Mouse (Mus musculus) ES-CJ7 (cell line): Measurements from ENCODE around the gene Coq3.

Experiments
- DNase-seq: peaks from one replicate; pipeline ENCODE4 v3.0.0; 2011; ENCODE audit warnings: low read depth, low spot score

Gene Coq3

DNA sequence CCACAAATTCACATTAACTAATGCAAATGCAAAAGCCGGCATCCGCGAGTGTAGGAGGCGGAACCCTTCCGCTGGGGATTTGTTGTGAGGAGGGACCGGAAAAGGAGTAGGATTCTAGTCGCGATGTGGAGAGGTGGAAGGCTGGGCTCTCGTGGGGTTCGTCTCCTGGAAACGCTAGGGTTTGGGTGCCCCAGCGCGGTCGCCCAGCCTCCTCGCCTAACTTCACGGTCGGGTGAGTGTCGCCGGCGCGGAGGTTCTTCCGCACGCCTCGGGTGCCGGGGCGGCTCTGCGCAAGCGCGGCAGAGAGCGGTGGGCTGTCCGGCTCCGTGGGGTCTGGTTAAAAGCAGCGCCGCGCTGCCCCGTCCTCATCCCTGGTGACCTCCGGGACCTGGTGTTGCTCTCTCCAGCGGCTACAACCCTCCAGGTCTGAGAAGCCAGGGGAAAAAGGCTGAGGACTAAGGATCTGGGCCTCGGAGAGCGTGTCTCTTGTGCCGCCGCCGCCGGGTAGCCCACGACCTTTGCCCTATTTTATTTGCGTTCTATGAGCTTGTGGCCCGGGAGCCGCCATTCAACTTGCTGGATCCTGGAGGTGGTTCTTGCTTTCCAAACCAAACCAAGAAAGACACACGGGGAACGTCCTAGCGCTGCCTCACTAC, at the start of gene Coq3:
Gene Coq3, plus strand, starts transcription at position 109 of the 656 bp plus-strand sequence.
- peak; percentile 85 for DNase-seq

DNA sequence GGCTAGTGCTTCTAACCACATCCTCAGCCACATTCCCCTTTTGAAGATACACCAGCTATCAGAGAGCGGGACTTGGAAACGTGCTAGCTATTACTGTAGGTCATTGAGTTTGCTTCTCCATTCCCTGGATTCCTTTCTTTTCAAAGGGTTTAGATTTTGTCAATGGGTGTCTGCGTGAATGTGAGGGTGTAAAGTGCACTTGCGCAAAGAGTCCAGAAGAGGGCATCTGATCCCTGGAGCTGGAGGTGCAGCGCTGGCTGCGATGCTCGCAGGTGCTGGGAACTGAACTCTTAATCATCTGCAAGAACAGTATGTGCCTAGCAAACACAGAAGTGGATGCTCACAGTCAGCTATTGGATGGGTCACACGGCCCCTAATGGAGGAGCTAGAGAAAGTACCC, 46.6 kb upstream of the Coq3 start:
- DNase-seq = peak; percentile 76

DNA sequence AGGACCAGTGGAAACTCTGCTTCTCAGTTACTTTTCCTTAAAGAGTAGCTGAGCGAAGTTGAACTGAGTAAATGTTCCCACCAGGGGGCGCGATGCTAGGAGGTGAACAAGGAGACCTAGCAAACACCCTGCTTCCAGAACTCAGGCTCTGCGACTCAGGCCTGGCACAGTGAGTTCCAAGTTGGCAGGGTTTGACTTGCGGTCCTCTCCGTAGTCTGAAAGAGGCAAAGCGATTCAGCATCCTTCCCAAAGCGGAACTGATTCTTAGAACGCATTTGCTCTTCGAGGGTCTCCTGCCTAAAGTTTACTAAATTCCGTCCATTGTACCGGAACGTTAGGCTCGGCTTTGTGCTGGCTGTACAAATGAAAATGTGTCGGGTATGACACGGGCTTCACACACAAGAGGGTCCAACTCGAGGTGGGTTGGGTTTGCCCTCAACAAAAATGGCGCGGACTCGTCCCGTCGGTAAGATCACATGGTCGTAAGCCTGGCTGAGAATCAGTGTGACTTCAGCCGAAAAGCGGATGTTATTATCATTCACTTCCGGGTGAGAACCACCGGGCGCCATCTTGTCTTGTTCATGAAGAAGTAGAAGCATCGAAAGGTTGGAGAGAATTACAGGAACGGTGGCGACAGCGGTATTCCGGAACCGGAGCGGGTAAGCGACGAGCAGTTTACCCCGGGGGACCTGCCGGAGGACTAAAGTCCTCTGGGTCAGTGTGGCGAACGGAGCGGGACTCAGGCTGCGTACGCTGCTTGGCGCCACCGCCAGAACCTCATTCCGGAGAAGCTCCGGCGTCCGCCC, 31.8 kb upstream of the Coq3 start, which contains the start of gene Pnisr:
Gene Pnisr, plus strand, starts transcription at position 103 of the 806 bp plus-strand sequence.
- peak; percentile 98 for DNase-seq

- DNase-seq = peak; percentile 93
Observed at GRCm38 (mm10) chr4:21848287-21848630, 31.2 kb upstream of the Coq3 start.

- no peak for DNase-seq
Observed at GRCm38 (mm10) chr4:21857481-21857880, 22.0 kb upstream of the Coq3 start.

- DNase-seq = no peak
Observed at GRCm38 (mm10) chr4:21865226-21865625, 14.2 kb upstream of the Coq3 start.

GRCm38 (mm10) chr4:21878776-21879175, 697 bp upstream of the Coq3 start:
- DNase-seq = no peak

DNA sequence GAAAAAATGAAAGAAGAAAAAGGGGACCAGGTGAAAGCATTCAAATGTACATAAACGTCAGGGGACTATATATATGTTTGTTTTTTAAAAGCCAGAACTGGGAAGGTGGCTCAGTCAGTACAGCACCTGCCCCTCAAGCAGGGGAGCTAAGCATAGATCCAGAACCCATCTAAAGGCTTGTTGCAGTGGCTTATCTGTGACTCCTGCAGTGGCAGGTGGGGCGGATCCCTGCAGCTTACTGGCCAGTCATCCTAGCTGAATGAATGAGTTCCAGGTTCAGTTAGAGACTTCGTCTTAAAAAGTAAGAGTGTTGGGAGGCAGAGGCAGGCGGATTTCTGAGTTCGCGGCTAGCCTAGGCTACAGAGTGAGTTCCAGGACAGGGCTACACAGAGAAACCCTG, 3.3 kb downstream of the Coq3 start:
- DNase-seq = no peak

- no peak for DNase-seq
Observed at GRCm38 (mm10) chr4:21885831-21886230, 6.4 kb downstream of the Coq3 start.

- DNase-seq = peak; percentile 31
Observed at GRCm38 (mm10) chr4:21930971-21931771, 51.7 kb downstream of the Coq3 start, which contains the start of gene Faxc. Faxc (plus strand) TSS chr4:21931329.

DNA sequence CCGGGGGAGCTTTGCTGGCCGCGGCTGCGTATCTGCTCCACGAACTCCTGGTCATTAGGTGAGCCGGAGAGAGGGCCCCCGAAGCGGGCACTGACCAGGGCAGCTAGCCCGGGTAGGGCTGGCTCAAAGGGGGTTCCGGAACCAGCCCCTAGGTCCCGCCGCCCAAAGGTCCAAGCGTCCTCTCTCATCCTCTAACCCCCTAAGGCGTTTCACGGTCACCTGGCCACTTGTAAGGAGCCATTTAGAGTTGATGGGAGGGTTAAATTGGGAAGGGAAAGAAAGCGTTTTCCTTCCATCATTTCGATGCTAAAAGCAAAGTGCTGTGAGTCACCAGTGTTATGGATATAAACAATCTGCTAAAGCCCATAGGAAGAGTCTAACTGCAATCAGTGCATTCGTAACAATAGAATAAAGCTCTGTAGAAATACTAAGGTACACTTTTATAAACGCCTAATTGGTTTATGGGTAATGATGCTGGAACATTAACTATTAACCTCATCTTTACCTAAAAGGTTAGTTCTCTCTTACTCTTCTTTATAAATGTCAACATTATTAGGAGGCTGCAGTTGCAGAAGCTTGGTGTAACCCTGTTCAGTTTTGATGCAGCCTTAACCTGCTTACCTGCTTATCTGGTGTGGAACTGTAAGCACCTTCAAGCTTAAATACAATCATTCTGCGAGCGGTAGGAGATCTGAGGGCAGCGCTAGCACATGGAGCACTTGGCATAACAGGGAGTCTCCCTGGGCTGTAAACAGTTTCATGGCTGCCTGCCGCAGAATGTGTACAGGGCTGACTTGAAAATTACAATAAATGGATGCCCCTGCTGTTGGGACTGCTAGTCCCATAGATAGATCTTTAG, 52.5 kb downstream of the Coq3 start:
- DNase-seq = no peak

- DNase-seq = no peak
Observed at GRCm38 (mm10) chr4:21935378-21935777, 55.9 kb downstream of the Coq3 start.

DNA sequence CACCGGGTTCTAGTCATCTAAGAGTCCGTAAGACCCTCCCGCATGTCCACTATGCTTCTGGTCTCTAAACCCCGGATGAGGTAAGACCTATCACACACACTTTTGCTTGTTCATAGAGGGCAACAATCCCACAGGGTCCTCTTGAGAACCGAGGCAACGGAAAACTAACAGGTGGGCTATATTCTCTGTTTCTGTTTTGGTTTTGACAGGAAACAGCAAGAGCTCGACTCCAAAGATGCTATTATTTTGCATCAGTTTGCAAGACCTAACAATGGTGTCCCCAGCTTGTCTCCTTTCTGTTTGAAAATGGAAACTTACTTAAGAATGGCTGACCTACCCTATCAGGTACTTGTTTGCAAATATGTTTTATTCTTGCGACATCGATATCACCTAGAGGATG, 57.0 kb downstream of the Coq3 start:
- no peak for DNase-seq

DNA sequence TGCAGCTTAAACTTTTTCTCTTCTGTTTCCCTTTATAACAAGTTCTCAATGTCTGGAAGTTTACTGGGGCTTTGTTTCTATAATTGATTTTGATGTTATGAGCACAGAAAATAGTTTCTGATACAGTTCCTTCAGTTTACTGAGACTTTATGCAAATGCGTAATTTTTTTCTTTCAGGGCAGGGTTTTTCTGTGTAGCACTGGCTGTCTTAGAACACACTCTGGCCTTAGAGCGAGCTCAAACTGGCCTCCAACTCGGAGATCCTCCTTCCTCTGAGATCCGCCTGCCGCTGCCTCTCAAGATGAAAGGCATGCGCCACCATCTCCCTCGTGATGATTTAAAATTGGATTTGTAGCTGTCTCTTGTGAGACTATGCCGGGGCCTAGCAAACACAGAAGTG, 58.4 kb downstream of the Coq3 start:
- DNase-seq = no peak

- no peak for DNase-seq
Observed at GRCm38 (mm10) chr4:21944672-21945071, 65.2 kb downstream of the Coq3 start.

- no peak for DNase-seq
Observed at GRCm38 (mm10) chr4:21951444-21951843, 72.0 kb downstream of the Coq3 start.

DNA sequence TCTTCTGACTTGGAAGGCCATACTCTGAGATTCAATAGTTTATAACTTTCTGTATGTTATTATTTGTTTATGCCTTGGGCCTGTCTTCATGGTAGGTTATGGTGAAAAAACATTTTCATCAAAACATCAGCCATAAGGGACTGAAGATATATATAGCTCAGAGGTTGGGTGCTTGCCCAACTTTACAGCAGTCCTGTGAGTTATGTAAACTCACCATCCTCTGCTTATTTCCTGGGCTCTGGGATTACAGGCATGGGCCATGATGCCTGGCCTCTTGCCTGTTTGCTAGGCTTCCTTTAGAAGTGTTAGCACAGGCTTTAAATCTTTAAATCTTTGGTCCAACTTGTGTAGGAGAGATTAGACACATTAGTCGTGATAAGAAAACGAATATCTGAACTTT, 72.8 kb downstream of the Coq3 start:
- DNase-seq = no peak

GRCm38 (mm10) chr4:21957570-21958321, 78.3 kb downstream of the Coq3 start:
- peak; percentile 90 for DNase-seq
